Mouse (Mus musculus): ENCODE measurements around the gene Cul1.
A peak's percentile ranks its signal among the peaks of the same experiment; 100 is the strongest.

Cul1 gene

DNA sequence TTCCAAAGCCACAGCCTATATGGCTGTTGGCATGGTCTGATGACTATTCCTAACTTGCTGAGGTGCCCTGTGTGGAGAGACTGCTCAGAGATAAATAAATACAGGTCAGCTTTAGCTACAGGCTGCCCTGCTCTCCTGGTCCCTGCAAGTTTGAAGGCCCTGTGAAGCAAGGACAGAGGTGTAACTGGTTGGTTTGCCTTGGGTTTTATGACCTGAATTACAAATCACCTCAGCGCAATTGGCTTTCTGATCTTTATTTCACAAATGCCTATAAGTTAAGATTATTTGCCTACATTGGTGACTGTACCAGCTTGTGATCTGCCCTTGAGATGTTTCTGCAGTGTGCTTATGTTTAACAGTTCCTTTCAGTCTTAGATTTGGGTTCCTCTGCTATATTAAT is 28.8 kb downstream of the Cul1 start:
- DNase-seq (ENCODE audit: low read depth): no peak

DNA sequence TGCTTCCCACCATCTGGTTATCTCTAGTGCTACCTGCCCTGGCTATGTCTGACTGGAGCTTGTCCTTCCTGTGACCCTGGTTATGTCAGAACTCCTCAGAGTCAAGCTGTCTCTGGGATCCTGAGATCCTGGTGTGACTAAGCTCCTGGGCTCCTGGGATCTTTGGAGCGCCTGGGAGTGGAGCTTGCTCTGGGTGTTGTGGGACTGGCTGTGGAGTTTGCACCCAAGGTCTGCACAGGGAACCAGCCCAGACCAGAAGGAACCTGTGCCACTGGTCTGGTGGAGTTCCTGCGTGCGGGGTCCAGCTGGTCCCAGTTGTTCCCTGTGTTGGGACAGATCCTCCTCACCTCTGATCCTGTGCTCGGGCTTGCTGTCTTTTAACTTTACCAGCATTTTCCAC is 41.4 kb downstream of the Cul1 start:
- DNase-seq (ENCODE audit: low read depth): peak; percentile 10

DNA sequence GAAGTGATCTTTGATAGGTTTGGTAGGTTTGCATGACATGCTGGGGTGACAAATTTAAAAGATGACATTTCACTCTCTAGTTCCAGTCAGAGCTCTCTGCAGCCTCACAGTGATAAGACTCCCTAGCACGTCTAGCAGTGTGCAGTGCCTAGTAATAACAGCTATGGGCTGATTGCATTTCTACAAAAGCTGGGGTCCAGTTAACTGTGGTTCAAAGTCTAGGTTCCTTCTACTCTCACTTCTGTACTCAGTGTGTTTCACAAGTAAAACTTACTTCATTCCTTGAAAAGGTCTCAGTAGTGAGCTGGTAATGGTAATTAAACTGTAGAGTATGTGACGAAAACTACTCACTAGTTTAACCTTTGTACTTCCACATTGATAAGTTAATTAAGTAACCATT is 66.8 kb downstream of the Cul1 start:
- no peak for DNase-seq (ENCODE audit: low read depth)

DNA sequence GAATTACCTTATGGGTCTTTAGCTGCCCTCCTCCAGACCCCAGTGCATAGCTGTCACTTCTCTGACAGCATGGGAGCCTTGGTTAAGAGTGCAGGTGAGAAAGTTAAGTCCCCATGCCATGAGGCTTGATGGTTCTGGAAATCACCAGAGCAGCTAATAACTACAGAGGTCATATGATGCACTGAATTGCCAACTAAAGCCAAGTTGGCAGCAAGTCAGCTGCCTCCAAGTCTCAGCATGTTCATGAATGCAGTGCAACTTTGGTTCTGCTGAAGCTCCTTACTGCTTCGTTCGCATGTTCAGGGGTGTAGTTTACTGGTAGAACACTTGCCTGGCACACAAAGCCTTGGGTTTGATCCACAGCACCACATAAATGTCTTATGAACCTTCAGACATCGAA is 69.2 kb downstream of the Cul1 start:
- DNase-seq (ENCODE audit: low read depth): peak; percentile 49

DNA sequence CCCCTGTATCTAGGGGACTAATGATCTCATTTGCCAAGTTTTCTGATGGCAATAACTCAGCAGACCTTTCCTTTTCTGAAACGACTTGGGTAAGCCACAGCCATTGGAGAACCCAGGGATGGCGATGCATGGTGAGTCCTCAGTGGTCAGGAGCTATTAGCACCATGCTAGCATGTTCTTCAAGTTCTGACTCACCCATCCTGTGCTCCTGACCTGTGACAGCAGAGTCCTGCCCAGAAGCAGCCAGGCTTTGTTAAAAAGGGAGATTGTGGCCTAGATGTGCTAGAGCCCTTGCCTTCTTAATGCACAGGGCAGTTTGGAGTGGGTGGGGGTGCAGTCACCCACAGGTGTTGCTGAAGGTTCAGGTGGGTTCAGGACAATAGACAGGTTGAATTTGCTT is 71.8 kb downstream of the Cul1 start:
- DNase-seq (ENCODE audit: low read depth): peak; percentile 9

DNA sequence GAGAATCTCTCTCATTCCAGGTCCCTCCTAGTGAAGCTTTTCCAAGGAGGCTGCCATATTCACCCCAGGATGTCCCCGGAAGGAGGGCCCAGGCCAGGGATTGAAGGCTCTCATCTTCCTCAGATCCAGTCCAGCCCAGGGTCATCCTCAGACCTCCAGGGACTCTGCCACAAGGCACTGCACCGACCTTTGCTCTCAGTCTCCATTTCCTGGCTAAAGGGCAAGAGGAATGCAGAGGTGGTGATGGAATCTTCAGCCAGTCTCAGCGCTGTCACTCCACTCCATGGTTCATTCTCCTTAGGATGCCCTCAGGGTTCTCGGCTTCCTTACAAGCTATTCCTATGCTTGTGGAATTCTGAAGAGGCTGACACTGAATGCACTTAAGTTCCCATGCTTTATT is 73.2 kb downstream of the Cul1 start:
- DNase-seq (ENCODE audit: low read depth): no peak

DNA sequence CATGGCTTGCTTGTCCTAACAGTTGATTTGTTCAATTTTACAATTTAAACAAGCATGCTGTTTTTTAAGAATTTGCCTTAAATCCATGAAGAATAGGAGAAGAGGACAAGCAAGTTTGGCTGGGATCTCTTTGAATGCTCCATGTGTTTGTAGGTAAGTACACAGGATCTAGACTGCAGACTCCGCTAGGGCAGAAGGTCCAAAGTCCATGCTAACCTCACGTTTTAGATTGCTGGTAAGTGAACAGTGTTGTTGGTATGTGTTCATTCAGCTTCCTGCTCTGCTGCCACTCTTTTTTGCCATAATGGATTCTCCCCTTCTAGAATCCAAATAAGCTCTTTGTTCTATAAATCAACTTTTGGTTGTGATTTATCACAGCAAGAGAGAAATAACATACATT is 73.9 kb downstream of the Cul1 start:
- no peak for DNase-seq (ENCODE audit: low read depth)

DNA sequence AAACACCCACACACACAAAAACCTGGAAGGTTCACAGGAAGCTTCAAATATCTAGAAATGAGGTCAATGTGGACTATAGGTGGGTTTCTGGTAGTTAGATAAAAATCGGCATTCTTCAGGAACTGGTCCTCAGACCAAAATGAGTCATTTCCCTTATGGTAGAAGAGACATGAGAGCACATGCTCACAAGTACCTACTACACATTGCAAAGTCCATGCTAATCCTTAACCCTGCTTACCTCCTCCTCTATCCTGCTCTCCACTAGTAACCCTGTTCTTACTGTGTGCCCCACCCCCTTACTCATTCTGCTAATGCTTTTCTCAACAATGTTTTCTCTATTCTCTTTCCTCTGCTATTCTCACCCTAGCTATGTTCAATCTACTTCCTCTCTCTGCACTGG is 74.5 kb downstream of the Cul1 start:
- peak; percentile 15 for DNase-seq (ENCODE audit: low read depth)

DNA sequence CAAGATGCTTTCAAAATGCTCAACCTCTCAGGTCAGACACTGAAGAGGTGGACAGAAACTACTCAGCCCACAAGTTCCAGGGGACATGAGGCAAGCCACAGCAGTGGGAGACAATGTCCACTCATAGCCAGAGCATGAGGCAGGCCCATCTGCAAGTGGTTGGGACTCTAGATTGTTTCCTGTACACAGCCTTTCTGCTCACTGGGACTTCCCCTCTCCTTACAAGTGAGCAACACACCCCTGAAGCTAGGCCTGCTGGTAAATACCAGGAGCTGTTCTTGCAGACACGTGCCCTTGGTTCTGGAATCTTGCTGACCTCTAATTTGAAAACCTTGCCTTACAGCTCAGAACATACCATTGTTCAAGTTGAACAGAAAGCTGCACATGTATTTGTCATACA is 79.3 kb downstream of the Cul1 start:
- no peak for DNase-seq (ENCODE audit: low read depth)

DNA sequence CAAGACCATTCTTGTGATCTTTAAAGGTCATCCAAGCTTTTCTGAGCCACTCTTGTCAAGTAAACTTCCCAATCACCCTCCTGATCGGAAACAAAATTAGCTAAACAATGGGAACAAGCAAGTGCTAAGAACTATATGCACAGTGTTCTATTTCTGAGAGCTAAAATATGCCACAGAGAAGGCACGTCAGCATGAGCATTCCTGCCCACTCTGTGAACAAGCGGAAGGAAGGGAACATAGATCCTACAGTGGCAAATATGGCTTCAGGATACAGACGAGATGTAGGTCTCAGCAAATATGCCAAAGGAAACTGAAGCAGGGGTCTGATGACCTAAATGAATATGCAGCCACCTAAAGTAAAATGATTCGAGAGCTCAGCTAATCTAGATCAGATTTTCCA is 82.1 kb downstream of the Cul1 start:
- no peak for DNase-seq (ENCODE audit: low read depth)

DNA sequence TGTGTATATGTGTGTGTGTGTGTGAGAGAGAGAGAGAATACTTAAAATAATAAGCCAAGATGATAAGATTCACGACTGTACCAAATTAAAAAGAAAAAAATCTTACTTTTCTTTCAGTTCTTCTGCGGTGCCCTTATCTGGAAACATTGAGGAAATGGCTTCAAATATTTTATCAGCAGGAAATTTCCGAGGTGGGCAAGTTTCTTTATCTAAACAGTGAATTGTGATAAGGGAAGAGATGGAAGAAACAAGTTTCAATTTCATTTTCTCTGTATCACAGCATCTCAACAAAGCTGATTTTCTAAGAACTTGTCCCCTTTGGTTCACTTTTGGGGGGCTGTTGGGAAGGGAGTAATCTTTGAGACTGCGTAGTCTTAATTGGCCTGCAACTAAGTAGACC is 99.1 kb downstream of the Cul1 start:
- no peak for DNase-seq (ENCODE audit: low read depth)

DNA sequence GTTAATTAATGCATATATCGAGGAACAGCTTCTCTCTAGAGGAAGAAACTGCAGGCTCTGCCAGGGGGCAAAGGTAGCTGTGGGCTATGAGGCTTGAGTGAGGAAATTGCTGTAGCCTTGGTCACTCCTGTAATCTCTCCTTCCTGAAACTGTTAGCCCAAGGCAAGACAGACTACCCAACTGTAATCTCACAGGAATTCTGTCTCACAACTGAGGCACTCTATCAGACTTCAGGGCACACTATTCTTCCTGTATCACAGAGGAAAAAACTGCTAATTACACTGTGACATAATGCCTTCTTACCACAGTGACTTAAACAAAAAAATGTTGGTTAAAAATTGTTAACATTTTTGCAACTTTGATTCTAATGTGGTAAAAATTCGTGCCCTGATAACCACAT is 106.1 kb downstream of the Cul1 start:
- DNase-seq (ENCODE audit: low read depth): no peak

DNA sequence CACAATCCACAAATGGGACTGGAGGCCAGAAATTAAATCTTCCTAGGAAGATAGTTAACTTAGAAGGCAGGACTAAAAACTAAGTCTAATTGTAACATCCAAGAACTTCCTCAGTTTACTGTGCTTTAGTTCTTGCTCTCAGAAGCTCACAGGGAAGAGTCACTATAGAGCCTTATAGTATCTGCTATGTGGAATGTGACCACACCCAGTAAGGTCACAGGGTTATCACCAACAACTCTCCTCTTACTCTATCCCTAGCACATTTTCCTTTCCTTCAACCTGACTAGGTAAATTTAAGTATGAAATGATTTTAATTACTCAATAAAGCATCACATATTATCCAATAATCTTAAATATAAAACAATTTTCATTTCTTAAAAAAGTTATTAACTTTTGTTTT is 107.2 kb downstream of the Cul1 start:
- DNase-seq (ENCODE audit: low read depth): no peak

DNA sequence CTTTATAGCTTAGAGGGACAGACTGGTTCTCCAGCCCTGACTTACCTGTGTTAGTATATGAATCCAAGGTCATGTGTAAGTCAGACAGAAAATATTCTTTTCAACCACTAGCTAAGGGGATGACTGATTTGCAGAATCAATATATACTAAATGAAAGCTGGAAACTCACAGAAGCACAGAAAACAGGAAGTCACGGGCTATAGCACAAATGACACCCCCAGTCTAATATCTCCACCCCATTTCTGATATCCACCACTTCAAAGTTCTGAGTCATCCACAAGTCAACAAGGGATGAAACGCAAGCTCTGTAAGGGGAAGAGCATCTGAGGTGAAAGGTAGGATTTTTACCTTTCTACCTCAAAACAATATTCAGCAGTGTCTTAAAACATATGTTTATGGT is 107.6 kb downstream of the Cul1 start:
- no peak for DNase-seq (ENCODE audit: low read depth)

DNA sequence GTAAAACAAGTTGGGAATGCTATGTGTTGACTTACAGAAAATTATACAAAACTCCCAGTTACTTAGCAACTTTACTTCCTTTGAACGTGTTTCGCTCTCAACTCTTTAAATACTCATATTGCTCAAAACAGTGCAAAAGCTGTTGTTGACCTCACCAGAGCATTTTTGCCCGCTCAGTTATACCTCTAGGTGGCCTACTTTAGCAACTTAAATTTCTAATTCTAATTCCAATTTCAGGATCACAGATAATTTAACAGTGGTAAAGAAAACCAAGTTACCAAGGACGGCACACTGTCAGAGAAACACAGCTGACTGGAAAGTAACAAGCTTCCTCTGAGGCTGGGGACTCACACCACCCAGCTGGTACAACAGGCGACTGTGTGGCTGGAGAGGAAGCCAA is 108.2 kb downstream of the Cul1 start:
- peak; percentile 40 for DNase-seq (ENCODE audit: low read depth)

DNA sequence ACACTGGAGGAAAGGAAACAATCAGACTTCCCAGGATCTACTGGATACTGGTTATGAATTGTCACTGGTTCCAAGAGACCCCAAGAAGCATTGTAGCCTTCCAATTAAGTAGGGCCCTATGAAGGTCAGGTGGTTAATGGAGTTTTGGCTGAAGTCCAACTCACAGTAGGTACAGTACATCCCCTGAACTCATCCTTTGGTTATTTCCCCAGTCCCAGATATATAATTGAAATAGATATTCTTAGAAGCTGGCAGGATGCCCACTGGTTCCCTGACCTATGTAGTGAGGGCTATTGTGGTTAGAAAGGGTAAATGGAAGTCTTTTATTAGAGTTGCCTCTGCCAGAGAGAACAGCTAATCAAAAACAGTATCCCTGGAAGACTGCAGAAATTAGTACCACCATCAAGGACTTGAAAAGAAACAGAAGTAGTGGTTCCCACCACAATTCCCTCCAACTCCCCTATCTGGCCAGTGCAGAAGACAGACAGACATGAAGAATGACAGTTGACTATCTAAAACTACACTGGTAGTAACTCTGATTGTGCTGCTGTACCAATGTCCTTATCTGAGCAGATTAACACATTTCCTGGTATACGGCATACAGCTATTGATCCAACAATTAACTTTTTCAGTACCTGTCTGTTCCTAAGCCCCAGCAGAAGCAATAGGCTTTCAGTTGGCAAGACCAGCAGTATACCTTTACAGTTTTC is 112.3 kb downstream of the Cul1 start:
- DNase-seq (ENCODE audit: low read depth): peak; percentile 51

DNA sequence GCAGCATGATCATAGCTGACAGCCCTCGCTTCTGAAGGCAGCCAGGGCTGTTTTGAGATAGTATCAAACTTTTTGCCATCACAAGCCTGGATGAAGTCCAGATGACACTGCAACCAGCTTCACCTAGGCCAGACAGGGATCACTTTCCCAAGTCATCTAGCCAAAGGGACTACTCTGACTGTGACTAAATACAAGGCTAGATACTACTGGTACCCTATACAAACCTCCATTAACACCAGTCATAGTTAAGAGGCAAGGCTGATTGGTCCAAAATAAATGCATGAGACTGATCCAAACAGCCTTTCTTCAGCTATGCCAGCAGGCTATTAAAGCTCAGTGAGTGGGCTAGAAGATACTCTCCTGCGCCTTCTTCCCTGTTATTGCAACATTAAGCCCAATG is 119.7 kb downstream of the Cul1 start:
- no peak for DNase-seq (ENCODE audit: low read depth)
